Mouse (Mus musculus): ENCODE results near the gene Gm13277.
"Not testable (repeated sequence)": the region's sequence is repeated elsewhere in the genome, so short reads cannot be mapped to it uniquely, and the experiment has no call there.

Gene Gm13277

GRCm38 (mm10) chr4:88782335-88782734 lies 6.1 kb upstream of the Gm13277 start:
- DNase-seq (ENCODE audit: low read depth in 2 of 2, low spot score in 2 of 2), result not testable (repeated sequence)

DNA sequence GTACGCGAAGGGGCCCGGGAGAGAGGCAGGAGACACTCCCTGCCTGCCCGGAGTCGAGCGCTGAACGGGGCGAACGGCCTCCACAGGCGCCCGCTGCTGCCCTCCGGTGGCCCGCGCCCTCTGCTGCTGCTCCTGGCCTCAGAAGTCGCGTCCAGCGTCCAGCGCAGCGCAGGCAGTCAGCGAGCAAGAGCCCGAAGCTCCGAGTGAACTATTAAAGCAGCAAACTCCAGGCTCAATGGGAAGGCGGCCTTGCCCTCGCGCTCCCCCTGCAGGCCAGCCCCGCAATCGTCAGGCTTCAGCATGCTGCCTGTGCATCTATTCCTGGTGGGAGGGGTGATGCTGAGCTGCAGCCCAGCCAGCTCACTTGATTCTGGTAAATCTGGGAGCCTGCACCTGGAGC lies 3.0 kb upstream of the Gm13277 start, which contains the start of gene Gm13276:
Gm13276 (plus strand) TSS at position 301 of the 400 bp plus-strand sequence.
- DNase-seq (ENCODE audit: low read depth in 2 of 2, low spot score in 2 of 2), result not testable (repeated sequence)

DNA sequence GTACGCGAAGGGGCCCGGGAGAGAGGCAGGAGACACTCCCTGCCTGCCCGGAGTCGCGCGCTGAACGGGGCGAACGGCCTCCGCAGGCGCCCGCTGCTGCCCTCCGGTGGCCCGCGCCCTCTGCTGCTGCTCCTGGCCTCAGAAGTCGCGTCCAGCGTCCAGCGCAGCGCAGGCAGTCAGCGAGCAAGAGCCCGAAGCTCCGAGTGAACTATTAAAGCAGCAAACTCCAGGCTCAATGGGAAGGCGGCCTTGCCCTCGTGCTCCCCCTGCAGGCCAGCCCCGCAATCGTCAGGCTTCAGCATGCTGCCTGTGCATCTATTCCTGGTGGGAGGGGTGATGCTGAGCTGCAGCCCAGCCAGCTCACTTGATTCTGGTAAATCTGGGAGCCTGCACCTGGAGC lies 2.8 kb downstream of the Gm13277 start, which contains the start of gene Gm13278:
Gm13278 (plus strand) TSS at position 301 of the 400 bp plus-strand sequence.
- DNase-seq (ENCODE audit: low read depth in 2 of 2, low spot score in 2 of 2), result not testable (repeated sequence)

GRCm38 (mm10) chr4:88793936-88794675 lies 5.7 kb downstream of the Gm13277 start, which contains the start of gene Gm13275:
Gene Gm13275, plus strand, starts transcription at chr4:88794487.
- peak; percentile 79 to 86 for DNase-seq (ENCODE audit: low read depth in 2 of 2, low spot score in 2 of 2)

DNA sequence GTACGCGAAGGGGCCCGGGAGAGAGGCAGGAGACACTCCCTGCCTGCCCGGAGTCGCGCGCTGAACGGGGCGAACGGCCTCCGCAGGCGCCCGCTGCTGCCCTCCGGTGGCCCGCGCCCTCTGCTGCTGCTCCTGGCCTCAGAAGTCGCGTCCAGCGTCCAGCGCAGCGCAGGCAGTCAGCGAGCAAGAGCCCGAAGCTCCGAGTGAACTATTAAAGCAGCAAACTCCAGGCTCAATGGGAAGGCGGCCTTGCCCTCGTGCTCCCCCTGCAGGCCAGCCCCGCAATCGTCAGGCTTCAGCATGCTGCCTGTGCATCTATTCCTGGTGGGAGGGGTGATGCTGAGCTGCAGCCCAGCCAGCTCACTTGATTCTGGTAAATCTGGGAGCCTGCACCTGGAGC lies 8.7 kb downstream of the Gm13277 start, which contains the start of gene Gm13279:
Gm13279 (plus strand) TSS at position 301 of the 400 bp plus-strand sequence.
- not testable (repeated sequence) for DNase-seq (ENCODE audit: low read depth in 2 of 2, low spot score in 2 of 2)

DNA sequence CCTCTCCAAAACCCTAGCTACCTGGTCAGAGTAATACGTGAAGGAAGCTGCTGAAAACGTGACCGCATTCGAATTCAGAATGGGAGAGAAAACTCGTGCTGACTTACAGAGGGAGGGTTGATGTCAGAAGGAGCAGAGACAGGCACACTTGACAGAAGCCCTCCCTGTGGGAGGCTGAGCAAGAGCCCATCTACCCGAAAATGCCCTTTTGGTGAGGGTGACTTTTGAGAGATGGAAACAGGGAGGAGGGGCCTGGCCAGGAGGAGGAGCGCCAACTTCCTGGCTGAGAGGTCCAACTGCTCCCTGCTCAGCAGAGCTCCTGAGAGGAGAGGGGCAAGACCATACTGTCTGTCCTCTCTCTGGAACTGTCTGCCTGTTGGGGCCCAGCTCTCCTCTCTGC lies 10.9 kb downstream of the Gm13277 start, which contains the start of gene Gm13285:
Gm13285 (plus strand) TSS at position 301 of the 400 bp plus-strand sequence.
- not testable (repeated sequence) for DNase-seq (ENCODE audit: low read depth in 2 of 2, low spot score in 2 of 2)

- DNase-seq (ENCODE audit: low read depth in 2 of 2, low spot score in 2 of 2), result not testable (repeated sequence)
Observed at GRCm38 (mm10) chr4:88802954-88803353, 14.5 kb downstream of the Gm13277 start, which contains the start of gene Gm13287. Gene Gm13287, plus strand, starts transcription at chr4:88803254.

- DNase-seq (ENCODE audit: low read depth in 2 of 2, low spot score in 2 of 2), result not testable (repeated sequence)
Observed at GRCm38 (mm10) chr4:88805231-88805630, 16.8 kb downstream of the Gm13277 start, which contains the start of gene Gm13288. Gene Gm13288, plus strand, starts transcription at chr4:88805531.

GRCm38 (mm10) chr4:88805761-88806160 lies 17.3 kb downstream of the Gm13277 start:
- peak in 1 of 2 experiments; percentile 8 for DNase-seq (ENCODE audit: low read depth in 2 of 2, low spot score in 2 of 2)

GRCm38 (mm10) chr4:88815928-88816327 lies 27.5 kb downstream of the Gm13277 start, which contains the start of gene Ifna7:
Gene Ifna7, plus strand, starts transcription at chr4:88816228.
- no peak for DNase-seq (ENCODE audit: low read depth in 2 of 2, low spot score in 2 of 2)

- DNase-seq (ENCODE audit: low read depth in 2 of 2, low spot score in 2 of 2), result no peak
Observed at GRCm38 (mm10) chr4:88819659-88820058, 31.2 kb downstream of the Gm13277 start, which contains the start of gene Ifna11. Gene Ifna11, plus strand, starts transcription at chr4:88819959.

GRCm38 (mm10) chr4:88822995-88823394 lies 34.6 kb downstream of the Gm13277 start:
- DNase-seq (ENCODE audit: low read depth in 2 of 2, low spot score in 2 of 2), result peak in 1 of 2 experiments; percentile 25

DNA sequence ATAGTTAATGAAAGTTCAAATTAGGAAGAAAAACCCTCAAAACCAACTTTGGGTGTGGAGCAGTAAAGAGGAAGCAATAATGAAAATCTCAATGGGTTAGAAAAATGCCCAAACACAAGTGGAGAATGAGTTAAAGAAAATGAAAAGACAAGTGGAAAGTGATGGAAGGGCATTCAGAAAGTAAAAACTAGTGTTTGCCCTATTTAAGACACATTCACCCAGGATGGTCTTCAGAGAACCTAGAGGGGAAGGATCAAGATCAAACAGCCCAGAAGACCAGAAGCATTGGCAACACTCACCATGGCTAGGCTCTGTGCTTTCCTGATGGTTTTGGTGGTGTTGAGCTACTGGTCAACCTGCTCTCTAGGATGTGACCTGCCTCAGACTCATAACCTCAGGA lies 38.7 kb downstream of the Gm13277 start, which contains the start of gene Ifna6:
Ifna6 (plus strand) TSS at position 301 of the 400 bp plus-strand sequence.
- DNase-seq (ENCODE audit: low read depth in 2 of 2, low spot score in 2 of 2), result not testable (repeated sequence)

DNA sequence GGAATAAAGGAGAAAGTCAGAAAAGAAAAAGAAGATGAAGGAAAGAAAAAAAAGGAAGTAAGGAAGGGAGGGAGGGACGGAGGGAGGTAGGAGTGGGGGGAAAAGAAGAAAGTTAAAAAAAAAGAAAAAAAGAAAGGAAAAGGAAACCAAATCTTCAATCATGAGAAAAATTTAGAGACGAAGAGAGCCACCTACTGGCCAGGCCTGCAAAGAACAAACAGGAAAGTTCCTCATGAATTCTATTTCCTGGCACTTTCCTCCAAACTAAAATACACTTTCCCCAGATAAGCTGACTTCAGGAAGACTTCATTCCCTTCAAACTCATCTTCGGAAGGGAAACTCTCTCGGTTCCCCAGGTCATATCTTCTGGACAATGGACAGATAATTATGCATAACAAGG lies 42.1 kb downstream of the Gm13277 start:
- DNase-seq (ENCODE audit: low read depth in 2 of 2, low spot score in 2 of 2), result peak in 1 of 2 experiments; percentile 37

DNA sequence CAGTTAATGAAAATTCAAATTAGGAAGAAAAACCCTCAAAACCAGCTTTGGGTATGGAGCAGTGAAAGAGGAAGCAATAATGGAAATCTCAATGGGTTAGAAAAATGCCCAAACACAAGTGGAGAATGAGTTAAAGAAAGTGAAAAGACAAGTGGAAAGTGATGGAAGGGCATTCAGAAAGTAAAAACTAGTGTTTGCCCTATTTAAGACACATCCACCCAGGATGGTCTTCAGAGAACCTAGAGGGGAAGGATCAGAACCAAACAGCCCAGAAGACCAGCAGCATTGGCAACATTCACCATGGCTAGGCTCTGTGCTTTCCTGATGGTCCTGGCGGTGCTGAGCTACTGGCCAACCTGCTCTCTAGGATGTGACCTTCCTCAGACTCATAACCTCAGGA lies 46.8 kb downstream of the Gm13277 start, which contains the start of gene Ifna5:
Ifna5 (plus strand) TSS at position 301 of the 400 bp plus-strand sequence.
- not testable (repeated sequence) for DNase-seq (ENCODE audit: low read depth in 2 of 2, low spot score in 2 of 2)

Measured in CD8-positive naive resting alpha-beta T cell, adult 2 months (primary cell).